ENCODE assay signal across 8 mouse cellular contexts in the genomic region with DNA sequence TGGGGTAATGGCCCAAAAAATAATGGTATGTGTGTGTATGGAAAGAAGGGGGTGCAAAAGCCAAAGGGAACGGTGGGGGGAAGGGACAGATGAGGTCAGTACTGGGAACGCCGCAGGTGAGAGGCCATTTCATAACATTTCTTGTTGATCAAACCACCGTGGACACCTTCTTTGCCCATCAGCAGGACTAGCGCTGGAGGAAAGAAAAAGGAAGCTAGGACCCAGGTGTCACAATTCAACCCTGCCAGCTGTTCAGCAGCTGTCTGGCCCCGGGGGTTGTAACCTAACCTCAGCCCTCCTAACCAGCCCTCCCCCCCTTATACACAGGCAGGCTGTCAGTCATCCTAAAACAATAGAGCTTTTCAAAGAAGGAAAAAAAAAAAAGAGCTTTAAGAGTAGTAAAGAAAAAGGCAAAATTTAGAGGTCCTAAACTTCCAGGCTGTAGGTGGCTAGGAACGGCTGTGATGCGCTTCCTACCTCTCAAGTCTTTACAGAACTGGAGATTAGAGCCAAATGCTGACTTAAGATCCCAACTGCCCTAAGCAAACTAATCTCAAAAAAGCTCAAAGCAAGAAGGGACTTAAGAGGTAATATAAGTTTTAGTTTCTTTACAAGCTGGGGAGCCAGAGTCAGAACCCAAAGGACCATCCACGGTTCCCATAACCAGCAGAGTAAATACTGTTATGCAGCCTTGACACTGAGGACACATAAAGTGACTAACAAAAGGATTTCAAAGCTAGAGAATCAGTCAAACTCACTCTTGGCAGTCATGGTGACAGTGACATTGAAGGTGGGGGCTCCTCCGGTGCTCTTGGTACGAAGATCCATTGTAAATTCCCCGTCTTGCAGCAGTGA. TPM values are rescaled to one million over a fixed set of nuclear protein-coding genes. Genes with fewer than 3 reads are reported as not detected.
A peak's percentile ranks its signal among the peaks of the same experiment; 100 is the strongest.
DNase-seq lines count a peak whose midpoint lies in the region; ATAC-seq and TF ChIP-seq lines count a peak whose summit lies in the region.

No protein-coding gene starts in this region.

- in situ Hi-C loops in CH12.LX (cut with MboI; ENCODE audit: low pct_ligation_motif_present, low pct_unique_long_range_greater_than_20kb, low sequenced_read_pairs), result no loop called here

- TF ChIP-seq EP300 in CH12.LX (IDR thresholded peaks at IDR 0.05; ENCODE audit: low read length), result no peak

- no peak for TF ChIP-seq POLR2A in CH12.LX (IDR thresholded peaks at IDR 0.05; ENCODE audit: low read depth, low read length)
- TF ChIP-seq POLR2A in embryonic fibroblast, embryonic 13.5 days (IDR thresholded peaks at IDR 0.05; ENCODE audit: low read depth, low read length), result no peak; the same call in 1 of the 2 replicates
- TF ChIP-seq POLR2A in small intestine, adult 2 months (IDR thresholded peaks at IDR 0.05; ENCODE audit: low read depth, low read length), result no peak

- peak overlapping the region; percentile 97; the same call in 1 of the 2 replicates for H3K27ac ChIP-seq in heart, embryonic 10.5 days
- peak overlapping the region; percentile 35 for H3K27ac ChIP-seq in CH12.LX (ENCODE audit: insufficient read depth, low read depth)
- H3K27ac ChIP-seq in embryonic fibroblast, embryonic 13.5 days (ENCODE audit: insufficient read depth, low read length), result peak overlapping the region; percentile 87
- H3K27ac ChIP-seq in limb, embryonic 11.5 days (replicated peaks; ENCODE audit: low read depth, low read length), result peak overlapping the region; percentile 97; the same call in 1 of the 2 replicates
- H3K27ac ChIP-seq in small intestine, adult 2 months (ENCODE audit: insufficient read depth, low read depth, low read length), result peak overlapping the region; percentile 99

- dilution Hi-C loops in CH12.LX (cut with MboI; ENCODE audit: extremely low pct_ligation_motif_present, extremely low pct_unique_long_range_greater_than_20kb, low sequenced_read_pairs), result no loop called here

- peak overlapping the region; percentile 100 for H3K4me3 ChIP-seq in heart, embryonic 10.5 days
- peak overlapping the region; percentile 74 to 99 (median 78) for H3K4me3 ChIP-seq in CH12.LX (replicated peaks in 1 of 3; ENCODE audit: low read depth in 2 of 3, low read length in 2 of 3, poor library complexity in 1 of 3)
- peak overlapping the region; percentile 86 for H3K4me3 ChIP-seq in embryonic fibroblast, embryonic 13.5 days (ENCODE audit: insufficient read depth, low read length)
- H3K4me3 ChIP-seq in limb, embryonic 11.5 days (ENCODE audit: low read depth, low read length), result peak overlapping the region; percentile 100
- H3K4me3 ChIP-seq in small intestine, adult 2 months (ENCODE audit: low read depth, low read length), result peak overlapping the region; percentile 87

- 69% methylated on average over 12 of the region's 12 CpGs for WGBS in heart, embryonic 10.5 days
- 62% methylated on average over 12 of the region's 12 CpGs for WGBS in limb, embryonic 11.5 days
- 9% methylated on average over 12 of the region's 12 CpGs for WGBS in small intestine, adult 2 months

- DNase-seq in heart, embryonic 10.5 days (ENCODE audit: low spot score), result peak; percentile 69
- DNase-seq in heart, postnatal 25 days (ENCODE audit: low spot score), result no peak
- peak; percentile 68 for DNase-seq in CH12.LX (ENCODE audit: extremely low read depth)
- DNase-seq in limb, embryonic 11.5 days (ENCODE audit: low spot score), result peak; percentile 61
- DNase-seq in urinary bladder, postnatal 14 days (ENCODE audit: low spot score), result no peak

- H3K27me3 ChIP-seq in heart, embryonic 10.5 days (ENCODE audit: insufficient read depth, poor library complexity, severe bottlenecking), result no peaks in the 10 kb centered on the region
- no peaks in the 10 kb centered on the region for H3K27me3 ChIP-seq in CH12.LX (replicated peaks)
- H3K27me3 ChIP-seq in limb, embryonic 11.5 days (ENCODE audit: control insufficient read depth, insufficient read depth, low read length), result no peaks in the 10 kb centered on the region
- H3K27me3 ChIP-seq in small intestine, adult 2 months (ENCODE audit: control insufficient read depth, insufficient read depth, low read length), result no peaks in the 10 kb centered on the region

- H3K36me3 ChIP-seq in heart, embryonic 10.5 days, result peaks cover 46% of the 10 kb centered on the region
- peaks cover 38 to 49% of the 10 kb centered on the region in 2 experiments for H3K36me3 ChIP-seq in CH12.LX (replicated peaks in 1 of 2; ENCODE audit: control insufficient read depth in 1 of 2, insufficient read depth in 1 of 2, low read length in 1 of 2)
- peaks cover 28% of the 10 kb centered on the region for H3K36me3 ChIP-seq in limb, embryonic 11.5 days (ENCODE audit: control insufficient read depth, insufficient read depth, low read length)
- H3K36me3 ChIP-seq in small intestine, adult 2 months (ENCODE audit: control insufficient read depth, insufficient read depth, low read length), result peaks cover 46% of the 10 kb centered on the region

- no peak for TF ChIP-seq RAD21 in CH12.LX (IDR thresholded peaks at IDR 0.05; ENCODE audit: low read depth, low read length)

- intact Hi-C loops in heart, postnatal 25 days (cut with DNase I), result loop anchor here (10.0 kb wide), 1 partner anchor 637 kb away; a partner anchor contains a TSS

- TF ChIP-seq CTCF in CH12.LX (conservative IDR thresholded peaks at IDR 0.05 in 1 of 2, IDR thresholded peaks at IDR 0.05 in 1 of 2; ENCODE audit: low read depth in 2 of 2, low read length in 2 of 2), result no peak
- TF ChIP-seq CTCF in embryonic fibroblast, embryonic 13.5 days (IDR thresholded peaks at IDR 0.05; ENCODE audit: borderline replicate concordance, insufficient read depth, low read length), result no peak
- TF ChIP-seq CTCF in small intestine, adult 2 months (IDR thresholded peaks at IDR 0.05; ENCODE audit: extremely low read depth, insufficient read length, insufficient replicate concordance, low read depth, low read length), result no peak

- H3K79me2 ChIP-seq in CH12.LX (replicated peaks; ENCODE audit: control insufficient read depth, extremely low read depth, insufficient read depth, poor library complexity, severe bottlenecking), result peaks cover 70% of the 10 kb centered on the region

- H3K4me1 ChIP-seq in heart, embryonic 10.5 days, result peaks cover 59% of the 10 kb centered on the region
- peaks cover 24 to 56% of the 10 kb centered on the region in 2 experiments for H3K4me1 ChIP-seq in CH12.LX (ENCODE audit: control insufficient read depth in 1 of 2, insufficient read depth in 2 of 2)
- H3K4me1 ChIP-seq in embryonic fibroblast, embryonic 13.5 days (ENCODE audit: control insufficient read depth, insufficient read depth, low read length), result peaks cover 11% of the 10 kb centered on the region; the same call in 1 of the 2 replicates
- peaks cover 38% of the 10 kb centered on the region for H3K4me1 ChIP-seq in limb, embryonic 11.5 days (ENCODE audit: control insufficient read depth, insufficient read depth, low read length)
- H3K4me1 ChIP-seq in small intestine, adult 2 months (ENCODE audit: control insufficient read depth, insufficient read depth, insufficient read length, low read length), result peaks cover 26% of the 10 kb centered on the region

- H3K9me3 ChIP-seq in heart, embryonic 10.5 days, result no peaks in the 10 kb centered on the region
- no peaks in the 10 kb centered on the region for H3K9me3 ChIP-seq in CH12.LX (replicated peaks; ENCODE audit: low read length)
- H3K9me3 ChIP-seq in limb, embryonic 11.5 days (ENCODE audit: control insufficient read depth, low read length), result no peaks in the 10 kb centered on the region

- H3K9ac ChIP-seq in CH12.LX (ENCODE audit: insufficient read depth, low read depth), result peak overlapping the region; percentile 99
- H3K9ac ChIP-seq in limb, embryonic 11.5 days (ENCODE audit: low read length), result peak overlapping the region; percentile 98; the same call in 1 of the 2 replicates

- peak overlapping the region; percentile 87 for H3K4me2 ChIP-seq in CH12.LX (ENCODE audit: insufficient read depth, low read depth, poor library complexity, severe bottlenecking)
- H3K4me2 ChIP-seq in limb, embryonic 11.5 days (ENCODE audit: low read depth, severe bottlenecking), result peak overlapping the region; percentile 96

- ATAC-seq in limb, embryonic 11.5 days (ENCODE audit: insufficient number of reproducible peaks, low FRiP score, low TSS enrichment, low read depth), result no peak
- no peak for ATAC-seq in megakaryocyte-erythroid progenitor cell, adult 5-6 weeks (replicated peaks; ENCODE audit: low FRiP score, low TSS enrichment, poor library complexity, severe bottlenecking)

RNA-seq across cellular contexts. Expression of a gene that starts 2.2 kb away (rescaled TPM):
- polyA plus RNA-seq in heart, embryonic 10.5 days (2016; fragmentation: Nextera tagmentation; extraction: Ambion mirVana), result 2,022 and 2,208 TPM in 2 replicates
- 100 to 1,000 TPM; 290 to 310 TPM for total RNA-seq in heart, postnatal 25 days (2021)
- 1,045 and 1,143 TPM in 2 replicates for total RNA-seq in CH12.LX (2012; rRNA removed)
- 799 and 844 TPM in 2 replicates for total RNA-seq in CH12.LX (2014; rRNA removed)
- polyA plus RNA-seq in CH12.LX (2012; ENCODE audit: insufficient read length, low read depth), result 2,575 and 2,624 TPM in 2 replicates
- polyA plus RNA-seq in embryonic fibroblast, embryonic 13.5 days (2011; ENCODE audit: insufficient read length, low read depth, missing spikeins), result 1,131 and 1,278 TPM in 2 replicates
- 2,040 and 2,092 TPM in 2 replicates for polyA plus RNA-seq in limb, embryonic 11.5 days (2014; fragmentation: Nextera tagmentation; extraction: Ambion mirVana)
- 2,319 and 5,668 TPM in 2 replicates for polyA plus RNA-seq in small intestine, adult 2 months (2012; rRNA removed)
- total RNA-seq in megakaryocyte-erythroid progenitor cell, adult 5-6 weeks (2014; fragmentation: Nextera tagmentation), result 1,236 and 1,373 TPM in 2 replicates
- total RNA-seq in megakaryocyte-erythroid progenitor cell, adult 5-6 weeks (2017), result 377 and 675 TPM in 2 replicates

RNA-seq across cellular contexts. Expression of a gene that starts 4.7 kb away (rescaled TPM):
- polyA plus RNA-seq in heart, embryonic 10.5 days (2016; fragmentation: Nextera tagmentation; extraction: Ambion mirVana), result 188 and 256 TPM in 2 replicates
- 1,000 to 10,000 TPM; 2,028 to 2,111 TPM for total RNA-seq in heart, postnatal 25 days (2021)
- 11.0 and 11.2 TPM in 2 replicates for total RNA-seq in CH12.LX (2012; rRNA removed)
- 22.9 and 23.0 TPM in 2 replicates for total RNA-seq in CH12.LX (2014; rRNA removed)
- polyA plus RNA-seq in CH12.LX (2012; ENCODE audit: insufficient read length, low read depth), result 26.4 and 27.5 TPM in 2 replicates
- polyA plus RNA-seq in embryonic fibroblast, embryonic 13.5 days (2011; ENCODE audit: insufficient read length, low read depth, missing spikeins), result 15.6 and 31.0 TPM in 2 replicates
- polyA plus RNA-seq in limb, embryonic 11.5 days (2014; fragmentation: Nextera tagmentation; extraction: Ambion mirVana), result 49.4 and 53.3 TPM in 2 replicates
- polyA plus RNA-seq in small intestine, adult 2 months (2012; rRNA removed), result 3.3 and 12.7 TPM in 2 replicates
- 16.7 and 33.7 TPM in 2 replicates for total RNA-seq in megakaryocyte-erythroid progenitor cell, adult 5-6 weeks (2014; fragmentation: Nextera tagmentation)
- 8.4 and 16.5 TPM in 2 replicates for total RNA-seq in megakaryocyte-erythroid progenitor cell, adult 5-6 weeks (2017)

RNA-seq across cellular contexts. Expression of a gene that starts 5.0 kb away (rescaled TPM):
- 207 and 246 TPM in 2 replicates for polyA plus RNA-seq in heart, embryonic 10.5 days (2016; fragmentation: Nextera tagmentation; extraction: Ambion mirVana)
- 100 to 1,000 TPM; 550 to 562 TPM for total RNA-seq in heart, postnatal 25 days (2021)
- total RNA-seq in CH12.LX (2012; rRNA removed) (96.9 and 99.0 TPM in 2 replicates), CH12.LX (2014; rRNA removed) (121 and 135 TPM in 2 replicates)
- 127 and 132 TPM in 2 replicates for polyA plus RNA-seq in CH12.LX (2012; ENCODE audit: insufficient read length, low read depth)
- 75.9 and 81.1 TPM in 2 replicates for polyA plus RNA-seq in embryonic fibroblast, embryonic 13.5 days (2011; ENCODE audit: insufficient read length, low read depth, missing spikeins)
- polyA plus RNA-seq in limb, embryonic 11.5 days (2014; fragmentation: Nextera tagmentation; extraction: Ambion mirVana), result 141 and 148 TPM in 2 replicates
- polyA plus RNA-seq in small intestine, adult 2 months (2012; rRNA removed), result 109 and 147 TPM in 2 replicates
- 62.3 and 63.1 TPM in 2 replicates for total RNA-seq in megakaryocyte-erythroid progenitor cell, adult 5-6 weeks (2014; fragmentation: Nextera tagmentation)
- total RNA-seq in megakaryocyte-erythroid progenitor cell, adult 5-6 weeks (2017), result 33.1 and 36.2 TPM in 2 replicates

RNA-seq across cellular contexts. Expression of a gene that starts 5.2 kb away (rescaled TPM):
- polyA plus RNA-seq in heart, embryonic 10.5 days (2016; fragmentation: Nextera tagmentation; extraction: Ambion mirVana), result 68.3 and 74.4 TPM in 2 replicates
- 10 to 100 TPM; 48.0 to 54.0 TPM for total RNA-seq in heart, postnatal 25 days (2021)
- total RNA-seq in CH12.LX (2012; rRNA removed), result 23.5 and 24.0 TPM in 2 replicates
- total RNA-seq in CH12.LX (2014; rRNA removed), result 24.1 and 25.5 TPM in 2 replicates
- polyA plus RNA-seq in CH12.LX (2012; ENCODE audit: insufficient read length, low read depth), result 28.0 and 31.7 TPM in 2 replicates
- polyA plus RNA-seq in embryonic fibroblast, embryonic 13.5 days (2011; ENCODE audit: insufficient read length, low read depth, missing spikeins), result 14.9 and 19.5 TPM in 2 replicates
- 89.5 and 99.1 TPM in 2 replicates for polyA plus RNA-seq in limb, embryonic 11.5 days (2014; fragmentation: Nextera tagmentation; extraction: Ambion mirVana)
- polyA plus RNA-seq in small intestine, adult 2 months (2012; rRNA removed), result 43.0 and 114 TPM in 2 replicates
- 92.8 and 95.5 TPM in 2 replicates for total RNA-seq in megakaryocyte-erythroid progenitor cell, adult 5-6 weeks (2014; fragmentation: Nextera tagmentation)
- total RNA-seq in megakaryocyte-erythroid progenitor cell, adult 5-6 weeks (2017), result 42.3 and 53.4 TPM in 2 replicates

RNA-seq across cellular contexts. Expression of a gene that starts 13.3 kb away (rescaled TPM):
- polyA plus RNA-seq in heart, embryonic 10.5 days (2016; fragmentation: Nextera tagmentation; extraction: Ambion mirVana), result 1.6 and 1.9 TPM in 2 replicates
- under 1 TPM; 0.36 to 0.42 TPM for total RNA-seq in heart, postnatal 25 days (2021)
- total RNA-seq in CH12.LX (2012; rRNA removed) (0.25 TPM in 2 replicates), CH12.LX (2014; rRNA removed) (not detected in 2 replicates)
- polyA plus RNA-seq in CH12.LX (2012; ENCODE audit: insufficient read length, low read depth), result 0.84 and 1.1 TPM in 2 replicates
- polyA plus RNA-seq in embryonic fibroblast, embryonic 13.5 days (2011; ENCODE audit: insufficient read length, low read depth, missing spikeins), result not detected in 2 replicates
- 1.2 and 1.3 TPM in 2 replicates for polyA plus RNA-seq in limb, embryonic 11.5 days (2014; fragmentation: Nextera tagmentation; extraction: Ambion mirVana)
- 0.04 and 0.22 TPM in 2 replicates for polyA plus RNA-seq in small intestine, adult 2 months (2012; rRNA removed)
- 3.6 and 10.4 TPM in 2 replicates for total RNA-seq in megakaryocyte-erythroid progenitor cell, adult 5-6 weeks (2014; fragmentation: Nextera tagmentation)
- total RNA-seq in megakaryocyte-erythroid progenitor cell, adult 5-6 weeks (2017), result 0.50 and 0.85 TPM in 2 replicates

Comparison
In these comparisons a context has a peak if more than half of its experiments do, and no peak if none do; other contexts are left out.
1. DNase-seq: peak in heart, embryonic 10.5 days (single experiment), CH12.LX (single experiment) and limb, embryonic 11.5 days (single experiment); none in heart, postnatal 25 days (single experiment) and urinary bladder, postnatal 14 days (single experiment).
2. H3K27ac ChIP-seq: peak in every context shown above with its lines; median percentile 99 in small intestine, adult 2 months; 97 in heart, embryonic 10.5 days; 97 in limb, embryonic 11.5 days; 87 in embryonic fibroblast, embryonic 13.5 days; 35 in CH12.LX.
3. Peak in every context shown above with its lines, with median percentiles within 50 percentile points of each other: H3K4me3 ChIP-seq.